Mouse (Mus musculus) megakaryocyte, embryonic 14.5 days (primary cell): Measurements from ENCODE around the gene Adamtsl1.

ENCODE experiments used
- FLI1 ChIP-seq: IDR thresholded peaks from 2 replicates; pipeline ENCODE4 v1.6.1; 2012; ENCODE audit warnings: low read length, inconsistent platforms, mixed read lengths
- GATA1 ChIP-seq: IDR thresholded peaks from 3 replicates; pipeline ENCODE4 v1.6.1; 2012; ENCODE audit warnings: mixed read lengths, low read length, inconsistent platforms, borderline replicate concordance

- TF ChIP-seq FLI1: no peak
- no peak for TF ChIP-seq GATA1
These were observed 304.5 kb downstream of the Adamtsl1 start for GRCm38 (mm10) chr4:85818504-85818903.
